Mouse (Mus musculus) stomach, postnatal 0 days (tissue): Measurements from ENCODE around the gene Mdm4.

Experiments used
- CTCF ChIP-seq: IDR thresholded peaks from 2 replicates; pipeline ENCODE4 v1.5.1; 2016; ENCODE audit warnings: antibody characterized with exemption, low read depth, mild to moderate bottlenecking, moderate library complexity
- EP300 ChIP-seq: optimal IDR thresholded peaks from 2 replicates; pipeline ENCODE3; 2016; ENCODE audit warnings: antibody characterized with exemption

- TF ChIP-seq CTCF, result no peak
- TF ChIP-seq EP300, result no peak
Observed at GRCm38 (mm10) chr1:132945826-132946225, 84.5 kb downstream of the Mdm4 start.
